Mouse (Mus musculus) cerebellum, postnatal 36 days (tissue): Measurements from ENCODE around the gene Bola3.

ENCODE experiments used
- DNase-seq, 2 experiments: peaks; one replicate each; pipeline ENCODE4 v3.0.0; 2021 to 2022; ENCODE audit warnings: mixed read lengths in 2 of 2

Gene Bola3

DNA sequence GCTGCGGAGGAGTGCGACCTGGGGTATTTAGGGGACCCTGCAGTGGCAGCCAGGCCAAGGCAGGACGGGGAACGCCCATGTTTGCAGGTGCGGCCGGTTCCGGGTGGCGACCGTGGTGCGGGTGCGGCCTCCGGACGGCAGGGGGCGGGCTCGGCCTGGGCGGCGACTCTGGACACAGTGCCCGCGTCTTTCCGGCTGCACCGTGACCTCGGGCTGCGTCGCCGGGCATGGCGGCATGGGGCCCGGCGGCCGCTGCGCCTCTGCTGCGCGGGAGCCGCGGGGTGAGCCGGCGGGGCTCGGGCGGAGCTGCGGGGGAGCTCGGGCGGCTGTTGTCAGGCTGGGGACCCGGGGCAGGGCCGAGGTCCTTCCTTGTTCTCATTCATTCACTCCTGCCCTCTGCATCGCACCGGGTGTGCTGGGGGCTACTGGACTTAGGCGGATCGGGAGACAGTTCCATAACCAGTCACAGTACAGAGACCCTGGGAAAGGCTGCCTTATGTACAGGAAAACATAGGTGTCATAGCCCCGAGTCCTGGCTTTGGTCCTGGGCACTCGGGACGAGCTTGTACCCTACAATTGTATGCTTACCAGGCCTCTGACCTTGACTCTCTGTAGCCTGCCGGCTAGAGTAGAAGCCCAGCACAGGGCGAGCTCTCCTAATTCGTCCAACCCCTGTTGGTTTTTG, 469 bp downstream of the Bola3 start:
- DNase-seq = peak; percentile 95 to 97

DNA sequence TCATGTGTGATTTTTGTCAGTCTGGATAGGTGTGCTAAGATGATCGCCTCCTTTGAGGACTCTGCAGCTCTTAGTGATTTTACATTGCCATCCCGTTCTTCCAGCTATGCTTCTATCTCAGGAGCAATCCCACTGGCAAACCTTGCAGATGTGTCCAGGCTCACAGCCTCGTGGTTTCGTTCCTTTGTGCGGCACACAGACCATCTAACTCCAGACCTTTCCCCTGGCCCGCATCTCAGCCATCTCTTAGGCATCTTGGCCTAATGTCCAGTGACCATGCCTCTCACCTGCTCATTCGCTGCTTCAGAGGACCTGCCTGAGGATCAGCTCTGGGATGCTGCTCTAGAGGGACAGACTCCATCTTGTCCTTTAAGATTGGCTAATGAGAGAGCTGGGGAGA, 1.2 kb downstream of the Bola3 start:
- no peak for DNase-seq

DNA sequence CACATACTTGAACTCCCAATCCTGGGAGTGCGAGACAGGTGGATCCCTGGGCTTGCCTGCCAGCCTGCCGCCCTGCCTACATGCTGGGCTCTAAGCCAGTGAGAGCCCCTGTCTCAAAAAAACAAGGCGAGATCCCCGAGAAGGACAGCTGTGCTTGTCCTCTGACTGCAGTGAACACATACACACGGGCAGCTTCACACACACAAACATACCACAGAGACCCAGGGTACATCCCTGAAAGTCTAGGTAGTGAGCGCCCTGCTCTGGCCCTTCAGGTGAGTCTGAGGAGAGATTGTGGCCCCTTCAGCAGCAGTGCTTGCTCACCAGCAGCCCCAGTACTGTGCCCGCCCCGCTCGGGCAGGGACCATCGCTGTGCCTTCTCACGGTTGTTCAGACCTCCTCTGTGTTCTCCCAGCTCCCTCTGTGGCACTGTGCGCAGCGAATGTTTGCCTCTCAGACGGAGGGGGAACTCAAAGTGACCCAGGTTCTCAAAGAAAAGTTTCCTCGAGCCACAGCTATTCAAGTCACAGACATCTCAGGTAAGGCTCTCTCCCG, 2.0 kb downstream of the Bola3 start:
- DNase-seq = no peak

DNA sequence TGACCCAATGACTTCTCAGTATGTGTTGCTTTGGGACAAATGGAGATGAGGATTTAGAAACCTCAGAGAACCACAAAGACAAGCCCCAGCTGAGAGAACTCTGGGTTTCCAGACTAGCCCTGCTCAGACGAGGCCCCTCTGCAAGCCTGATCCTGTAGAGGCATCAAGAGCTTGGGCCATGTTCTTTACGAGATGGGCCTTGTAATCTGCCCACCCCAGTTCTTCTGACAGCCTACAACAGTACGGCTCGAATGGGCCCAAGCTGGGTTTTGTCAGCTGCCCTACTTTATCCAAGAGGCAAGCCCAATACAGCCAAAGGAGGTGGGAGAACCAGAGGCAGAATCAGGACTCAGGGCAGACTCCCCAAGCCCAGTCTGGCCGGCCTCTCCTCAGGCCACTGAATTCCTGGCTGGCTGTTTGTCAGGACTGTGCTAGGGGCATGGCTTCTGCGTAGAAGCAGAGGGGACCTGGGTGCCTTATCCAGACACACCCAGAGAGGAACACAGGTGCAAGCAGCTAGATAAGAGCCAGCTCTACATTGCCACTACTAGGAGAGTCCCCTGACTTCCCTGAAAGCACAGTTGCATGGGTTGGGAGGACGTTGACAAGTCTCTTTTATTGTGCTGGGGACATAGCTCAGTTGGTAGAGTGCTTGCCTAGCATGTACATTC, 2.7 kb downstream of the Bola3 start:
- DNase-seq = no peak

DNA sequence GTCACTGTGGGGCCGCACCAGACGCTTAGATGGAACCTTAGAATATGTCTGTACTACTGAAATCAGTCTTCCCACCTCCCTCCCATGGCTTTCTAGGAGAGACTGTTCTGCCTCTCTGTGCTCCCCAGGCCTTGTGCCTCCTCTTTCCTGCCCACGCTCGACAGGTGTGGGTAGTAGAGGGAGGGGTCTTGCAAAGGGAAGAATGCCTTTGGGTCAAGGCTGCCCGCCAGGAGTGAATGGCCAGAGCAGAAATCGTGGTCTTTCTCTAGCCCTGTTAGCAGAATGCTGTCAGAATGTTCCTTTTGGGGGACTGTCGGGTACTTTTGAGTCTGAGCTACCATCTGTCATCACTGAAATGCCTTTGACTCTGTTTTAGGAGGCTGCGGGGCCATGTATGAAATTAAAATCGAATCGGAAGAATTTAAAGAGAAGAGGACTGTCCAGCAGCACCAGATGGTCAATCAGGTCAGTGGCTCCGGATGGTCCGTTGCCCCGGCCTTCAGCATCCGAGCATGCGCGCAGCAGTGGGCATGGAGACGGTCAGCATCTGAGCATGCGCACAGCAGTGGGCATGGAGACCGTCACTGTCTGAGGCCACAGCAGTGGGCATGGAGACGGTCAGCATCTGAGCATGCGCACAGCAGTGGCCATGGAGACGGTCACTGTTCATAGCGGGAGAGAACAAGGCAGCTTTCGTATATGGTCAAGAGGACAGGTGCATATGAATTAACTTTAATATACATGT, 3.9 kb downstream of the Bola3 start:
- peak; percentile 86 to 91 for DNase-seq

DNA sequence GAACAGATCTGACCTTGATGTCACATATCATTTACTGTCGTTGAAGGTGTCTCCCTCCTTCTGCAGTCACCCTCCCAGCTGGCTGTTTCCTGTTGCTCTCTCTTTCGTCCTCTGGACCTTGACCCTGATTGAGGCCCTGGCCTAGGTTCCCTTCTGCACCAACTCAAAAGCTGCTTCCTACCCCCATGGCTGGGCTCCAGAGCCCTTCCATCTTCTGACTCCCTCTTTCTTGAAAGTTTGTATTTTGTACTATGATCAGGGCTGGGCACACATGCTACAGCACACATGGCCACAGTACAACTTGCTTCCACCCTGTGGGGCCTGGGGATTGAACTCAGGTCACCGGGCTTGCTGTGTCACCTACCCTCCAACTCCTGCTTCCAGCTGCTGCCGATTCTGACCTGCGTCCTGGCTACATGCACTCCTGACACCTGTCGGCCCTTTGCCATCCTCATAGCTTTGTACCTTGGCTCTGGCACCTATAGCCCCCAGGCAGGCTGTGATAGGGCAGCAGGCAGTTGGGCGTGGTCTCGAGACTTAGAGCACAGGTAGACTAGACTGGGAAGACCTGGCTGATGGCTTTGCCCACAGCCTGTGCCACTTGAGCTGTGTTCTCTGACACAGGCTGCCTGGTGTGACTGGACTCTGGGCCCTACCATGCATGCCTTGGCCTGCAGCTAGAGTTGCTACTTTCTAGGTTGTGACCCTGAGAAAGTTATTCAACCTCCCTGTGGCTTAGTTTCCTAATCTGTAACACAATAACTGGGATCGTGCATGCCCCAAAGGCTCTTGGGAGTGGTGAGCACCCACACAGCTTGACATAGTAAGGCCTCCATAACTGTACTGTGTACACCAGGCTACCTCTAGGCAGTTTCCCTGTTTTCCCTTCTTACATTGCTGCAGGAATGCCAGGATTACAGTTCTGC, 6.2 kb downstream of the Bola3 start:
- no peak for DNase-seq

DNA sequence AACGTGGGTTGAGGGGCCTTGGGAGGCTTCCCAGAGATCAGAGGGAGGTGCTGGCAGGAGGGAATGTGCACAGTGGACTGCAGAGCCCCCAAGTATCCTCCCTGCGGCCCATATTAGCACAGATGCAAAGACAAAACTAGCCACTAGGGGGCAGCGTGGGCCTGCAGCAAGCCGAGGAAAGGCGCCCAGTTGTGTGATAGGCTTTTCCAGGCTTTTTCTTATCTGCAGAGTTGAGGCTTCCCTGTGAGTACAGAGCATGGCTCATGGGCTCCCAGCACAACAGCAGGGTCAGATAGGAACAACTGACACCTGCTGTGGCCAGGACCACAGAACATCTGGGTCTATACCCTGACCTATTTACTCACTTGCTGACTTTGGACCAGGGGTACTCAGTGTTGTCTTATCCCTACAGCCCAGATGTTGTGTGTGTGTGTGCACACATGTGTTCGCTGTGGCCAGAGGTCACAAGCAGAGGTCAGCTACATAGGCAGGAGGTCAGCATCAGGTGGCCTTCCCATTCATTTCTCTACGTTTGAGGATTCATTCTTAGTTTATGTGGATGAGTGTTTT, 7.7 kb downstream of the Bola3 start:
- DNase-seq = peak; percentile 88 to 91

DNA sequence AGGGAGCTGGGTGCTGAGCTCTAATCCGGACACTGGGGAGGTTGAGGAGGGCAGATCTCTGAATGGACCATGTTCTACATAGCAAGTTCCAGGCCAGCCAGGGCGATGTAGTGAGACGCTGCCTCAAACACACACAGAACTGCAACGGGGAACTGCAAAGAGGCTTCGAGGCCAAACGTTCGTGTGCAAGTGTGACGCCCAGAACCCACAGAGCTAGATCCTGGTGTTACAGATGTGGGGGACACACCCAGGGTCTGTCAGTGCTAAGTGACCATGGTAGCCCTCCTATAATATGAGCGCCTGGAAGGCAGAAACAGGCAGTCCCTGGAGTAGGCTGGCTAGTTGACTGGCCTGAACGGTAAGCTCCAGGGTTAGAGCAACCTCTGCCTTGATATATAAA, 8.5 kb downstream of the Bola3 start:
- no peak for DNase-seq

DNA sequence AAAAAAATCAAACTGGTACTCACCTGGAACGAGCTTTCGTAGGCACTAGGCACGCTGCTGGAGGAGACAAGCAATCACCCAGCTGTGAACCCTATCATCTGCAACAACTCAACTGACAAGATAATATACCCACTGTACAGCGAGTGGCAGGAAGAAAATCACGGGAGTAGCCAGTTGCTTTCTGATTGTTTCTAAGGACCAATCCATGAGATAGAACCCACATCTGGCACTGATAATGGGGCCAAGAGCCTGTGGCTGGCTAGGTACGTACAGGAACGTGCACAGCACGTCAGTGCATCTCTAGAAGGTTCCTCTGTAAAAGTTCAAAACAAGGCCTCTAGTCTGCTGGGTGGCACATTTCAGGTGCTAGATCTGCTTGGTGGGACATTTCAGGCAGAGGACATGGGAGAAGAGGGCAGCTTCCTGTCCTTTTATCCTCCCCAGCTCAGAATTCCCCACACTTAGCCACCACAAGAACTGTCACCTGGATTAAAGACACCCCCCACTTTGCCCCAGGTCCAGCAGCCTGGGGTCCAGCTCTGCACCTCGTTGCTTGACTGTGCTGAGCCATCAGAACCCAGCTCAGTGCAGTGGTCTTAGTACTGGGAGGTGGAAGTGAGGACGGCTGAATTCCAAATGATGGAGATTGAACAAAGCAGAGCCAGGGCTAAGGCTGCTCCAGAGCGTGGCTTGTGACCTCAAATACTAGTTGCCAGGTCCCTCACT, 12.7 kb downstream of the Bola3 start:
- DNase-seq = no peak

DNA sequence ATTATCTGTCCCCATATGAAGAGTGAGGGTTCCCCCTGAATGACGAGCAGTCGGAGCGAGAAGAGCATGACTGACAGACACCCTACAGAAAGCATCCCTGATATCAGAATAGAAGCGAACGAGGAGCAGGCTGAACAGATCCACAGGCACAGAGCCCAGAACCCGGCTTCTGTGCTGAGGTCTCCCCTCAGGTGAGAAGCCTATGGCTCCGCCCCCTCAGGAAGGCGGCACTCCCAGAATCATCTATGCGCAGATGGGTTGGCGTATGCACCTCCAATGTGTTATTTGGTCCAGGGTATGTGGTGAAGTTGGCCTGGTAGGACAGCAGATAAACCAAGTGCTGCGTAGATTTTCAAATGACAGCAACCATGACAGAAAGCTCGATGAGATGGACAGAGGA, 14.1 kb downstream of the Bola3 start:
- no peak for DNase-seq

DNA sequence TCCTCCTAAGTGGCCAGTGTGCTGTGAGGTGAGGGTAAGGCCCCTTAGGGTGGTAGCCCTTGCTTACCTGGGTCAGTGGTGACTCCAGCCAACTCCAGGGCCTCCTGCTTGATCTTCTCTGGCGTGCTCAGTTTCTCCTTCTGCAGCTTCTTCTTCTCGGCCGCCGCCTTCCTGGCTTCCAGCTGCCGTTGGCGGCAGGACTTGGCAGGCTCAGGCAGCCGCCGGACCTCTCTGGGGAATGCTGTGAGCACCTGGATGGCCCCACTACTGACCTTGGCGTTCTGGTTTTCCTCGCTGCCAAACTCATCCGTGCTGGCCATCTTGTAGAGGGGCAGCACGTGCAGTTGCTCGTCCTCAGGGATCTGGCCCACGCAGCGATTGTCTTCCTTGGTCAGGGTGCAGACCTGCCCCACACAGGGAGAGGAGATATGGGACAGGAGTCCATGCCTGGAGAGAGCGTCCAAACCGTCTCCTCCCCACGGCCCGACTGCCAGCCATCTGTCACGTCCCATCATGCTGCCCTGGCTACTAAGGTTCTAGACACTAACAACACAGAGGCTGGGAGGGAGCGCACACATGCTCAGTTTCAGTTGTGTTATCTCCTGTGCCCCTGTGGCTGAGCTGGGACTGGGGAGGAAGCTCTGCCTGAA, 21.5 kb downstream of the Bola3 start:
- peak; percentile 69 to 73 for DNase-seq

DNA sequence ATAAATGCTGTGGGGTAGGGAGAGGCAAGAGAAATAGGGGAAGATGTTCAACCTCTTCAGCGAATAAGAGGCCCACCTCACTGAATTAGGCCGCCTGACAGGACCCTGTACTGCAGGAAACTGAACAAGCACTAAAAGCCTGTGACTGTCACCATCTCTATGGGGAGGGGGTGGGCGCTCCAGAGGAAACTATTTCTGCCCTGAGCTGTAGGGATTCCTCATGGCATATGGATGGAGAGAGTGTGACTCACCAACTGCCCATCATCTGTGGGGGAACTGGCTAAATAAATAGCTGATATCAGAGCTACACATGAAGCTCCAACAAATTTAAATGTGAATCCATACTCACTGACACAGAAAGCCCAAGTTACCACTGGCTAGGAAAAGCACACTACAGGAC, 22.4 kb downstream of the Bola3 start:
- peak in 1 of 2 experiments; percentile 42 for DNase-seq

DNA sequence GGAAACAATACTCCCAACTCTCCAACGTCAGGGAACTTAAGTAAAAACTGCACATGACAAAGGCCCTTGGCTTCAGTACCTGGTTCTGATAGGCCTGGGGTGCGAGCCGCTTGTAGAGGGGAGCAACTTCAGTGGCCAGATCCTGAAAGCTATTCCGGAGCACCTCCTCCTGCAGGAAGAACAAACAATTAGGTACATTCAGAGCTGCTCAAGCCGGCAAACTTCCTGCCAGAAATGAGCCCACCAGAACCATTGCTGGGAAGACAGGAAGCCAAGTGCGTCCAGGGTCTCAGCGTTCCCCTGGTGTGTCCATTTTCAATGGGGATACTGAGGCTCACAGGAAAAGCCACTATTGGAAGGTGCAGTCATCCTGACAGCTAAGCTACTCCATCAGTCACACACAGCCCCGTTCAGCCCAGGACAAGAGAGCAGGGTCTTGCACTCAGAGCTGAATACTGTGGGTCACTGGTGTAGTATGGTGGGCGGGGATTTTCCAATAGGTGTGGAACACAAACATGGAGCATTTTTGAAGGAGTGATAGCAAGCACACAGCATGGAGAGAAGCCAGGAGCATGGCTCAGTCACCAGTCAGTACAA, 24.9 kb downstream of the Bola3 start:
- DNase-seq = no peak

DNA sequence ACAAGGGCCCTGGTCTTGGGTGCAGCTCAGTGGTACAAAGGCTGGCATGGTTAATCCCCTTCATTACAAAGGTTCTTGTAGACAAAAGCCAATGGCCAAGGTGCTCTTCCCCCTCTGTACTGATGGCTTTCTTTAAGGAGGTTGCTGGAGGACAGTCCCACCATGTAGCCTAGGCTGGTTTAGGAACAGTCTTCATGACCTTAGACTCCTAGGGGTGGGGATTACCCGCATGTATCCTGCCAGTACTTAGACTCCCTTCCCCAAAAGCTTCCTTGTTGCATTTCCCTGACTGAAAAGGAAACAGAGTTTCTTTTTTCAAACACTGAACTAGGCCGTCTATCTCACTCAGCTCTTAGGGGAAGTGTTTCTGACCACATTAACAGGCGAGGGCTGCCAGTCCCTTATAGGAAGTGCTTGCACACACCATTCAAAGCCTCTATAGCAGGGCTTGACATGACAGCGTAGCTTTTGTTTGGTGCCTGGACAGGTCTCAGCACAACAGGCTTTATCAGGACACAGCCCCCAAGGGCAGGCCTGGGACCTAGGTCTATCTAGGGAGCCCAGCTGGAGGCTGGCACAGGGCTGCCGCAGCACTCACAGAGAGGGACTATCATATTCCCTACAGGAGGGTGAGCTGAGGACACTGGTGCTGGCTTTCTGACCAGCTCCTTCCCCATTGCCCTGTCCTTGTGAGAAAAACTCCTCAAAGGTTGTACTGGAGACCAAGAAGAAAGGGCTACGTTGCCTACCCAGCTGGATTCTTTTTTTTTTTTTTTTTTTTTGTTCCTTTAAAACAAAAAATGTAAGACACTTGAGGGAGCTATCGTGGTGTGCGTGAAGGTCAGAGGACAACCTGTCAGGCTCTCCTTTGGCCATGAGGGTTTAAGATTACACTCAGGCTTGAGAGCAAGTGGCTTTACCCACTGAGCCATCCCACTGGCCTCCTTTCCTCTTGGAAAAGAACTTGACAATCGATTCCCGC, 32.9 kb downstream of the Bola3 start:
- no peak for DNase-seq

DNA sequence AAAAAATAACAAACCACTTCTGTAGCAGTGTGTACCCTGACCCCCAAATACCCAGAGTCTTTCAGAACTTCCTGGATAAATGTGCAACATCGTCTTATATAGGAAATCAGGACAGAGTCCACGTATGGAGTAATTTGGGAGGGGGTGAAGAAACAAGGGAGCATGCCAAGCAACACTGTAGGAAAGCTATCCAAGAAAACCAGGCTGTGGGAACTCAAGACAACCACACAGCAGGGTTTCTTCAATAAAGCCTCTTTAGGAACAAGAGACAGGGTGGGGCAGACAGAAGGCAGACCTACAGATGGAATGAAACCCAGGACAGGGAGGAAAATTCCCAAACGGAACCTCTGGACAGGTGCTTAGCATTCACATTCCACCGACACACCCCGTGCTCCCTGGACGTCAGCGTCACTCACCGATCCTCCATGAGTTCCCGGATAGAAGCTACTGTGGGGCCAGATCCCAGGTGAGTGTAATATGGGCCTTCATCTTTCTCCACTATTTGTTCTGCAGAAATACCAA, 36.7 kb downstream of the Bola3 start:
- DNase-seq = no peak

DNA sequence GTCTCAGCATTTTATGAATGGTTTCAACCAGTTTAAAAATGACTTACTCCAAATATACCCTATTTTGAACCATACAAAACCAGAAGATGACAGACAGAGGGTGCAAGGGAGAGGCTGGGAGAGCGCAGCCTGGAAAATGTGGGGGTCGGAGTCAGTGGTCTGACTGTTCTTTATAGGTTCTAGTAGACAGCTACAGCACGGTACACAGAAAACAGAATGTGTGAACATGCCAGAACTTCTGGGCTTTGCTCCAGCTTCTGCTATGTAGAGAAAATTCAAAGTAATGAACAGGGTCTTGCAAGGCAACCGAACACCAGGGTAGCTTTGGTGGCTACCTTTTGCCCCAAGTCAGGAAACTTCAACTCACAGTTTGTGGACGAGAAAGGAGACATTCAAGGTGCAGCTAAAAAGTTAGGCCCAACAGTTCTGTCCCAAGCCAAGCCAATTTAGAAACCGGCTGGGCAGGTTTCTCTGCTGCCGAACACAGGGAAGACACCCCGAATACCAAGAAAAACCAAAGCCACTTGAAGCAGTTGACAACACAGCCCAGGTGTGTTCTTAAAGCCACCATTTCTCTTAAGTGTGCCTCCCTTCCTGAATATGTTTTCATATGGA, 43.3 kb downstream of the Bola3 start:
- peak in 1 of 2 experiments; percentile 47 for DNase-seq

DNA sequence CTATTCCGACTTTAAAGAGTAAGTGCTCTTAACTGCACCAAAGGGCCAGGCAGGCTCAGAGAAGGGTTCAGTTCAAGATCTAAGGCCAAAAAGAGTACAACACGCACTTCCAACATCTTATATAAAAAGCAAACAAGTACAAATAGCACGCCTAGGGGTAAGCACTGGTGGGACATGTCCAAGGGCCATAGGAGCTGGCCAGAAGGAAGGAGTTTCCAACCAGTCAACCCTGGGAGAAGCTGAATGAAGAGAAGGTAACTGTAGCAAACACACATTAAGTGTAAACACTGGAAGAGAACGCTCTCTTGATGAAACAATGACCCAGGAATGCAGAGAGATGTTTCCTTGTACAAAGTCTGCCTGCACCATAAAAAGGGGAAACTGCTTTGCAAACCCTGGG, 45.2 kb downstream of the Bola3 start:
- DNase-seq = no peak

DNA sequence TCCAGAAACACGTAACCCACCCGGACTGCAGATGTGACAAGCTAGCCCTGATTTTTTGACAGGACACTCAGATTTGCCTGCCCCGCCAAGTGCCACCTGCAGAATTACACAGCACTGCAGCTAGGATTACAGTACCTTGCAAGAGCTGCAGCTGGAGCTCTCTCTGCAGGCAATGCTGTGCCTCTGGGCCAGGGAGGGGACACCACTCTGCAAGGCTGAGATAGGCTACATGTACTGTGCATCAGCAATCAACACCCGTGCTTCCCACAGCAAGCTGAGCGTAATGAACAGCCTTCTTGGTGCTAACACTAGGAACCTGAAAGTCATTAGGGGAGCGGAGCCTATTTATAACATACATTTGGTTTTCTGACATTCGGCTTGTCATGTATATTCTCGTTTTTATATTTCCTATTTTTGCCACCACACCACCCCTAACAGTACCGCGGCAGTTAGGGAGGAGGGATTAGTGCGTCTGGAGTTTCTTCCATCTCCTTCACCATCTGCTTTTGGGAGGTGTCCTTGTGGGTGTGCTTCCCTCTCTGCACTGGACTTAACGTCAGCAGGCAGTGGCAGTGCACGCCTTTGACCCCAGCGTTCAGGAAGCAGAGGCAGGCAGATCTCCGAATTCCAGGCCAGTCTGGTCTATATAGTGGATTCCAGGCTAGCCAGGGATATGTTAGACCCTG, 46.7 kb downstream of the Bola3 start:
- no peak for DNase-seq
